Mouse (Mus musculus): Measurements from ENCODE around the gene Nmrk1.

DNA sequence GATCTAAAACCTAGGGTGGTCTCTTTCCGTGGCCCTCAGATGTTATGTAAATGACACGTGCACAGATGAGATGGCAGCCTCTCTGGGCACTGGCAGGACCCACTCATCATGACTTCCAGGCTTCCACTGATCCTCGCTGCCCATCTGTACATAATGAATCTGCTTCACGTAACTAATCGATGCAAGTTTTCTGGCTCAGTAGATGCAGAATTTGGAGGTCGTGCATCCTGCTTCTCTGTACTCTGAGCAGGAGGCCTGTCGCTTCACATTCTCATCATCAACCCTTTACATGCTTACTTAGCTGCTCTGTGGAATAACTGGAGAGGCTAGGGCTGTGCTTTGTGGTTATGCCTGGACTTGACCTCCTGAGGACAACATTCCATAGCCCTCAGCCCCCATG is 35.2 kb downstream of the Nmrk1 start:
- no peak for TF ChIP-seq CTCF (IDR thresholded peaks at IDR 0.05; ENCODE audit: low read depth)
- TF ChIP-seq EP300 (IDR thresholded peaks at IDR 0.05; ENCODE audit: low read depth) = no peak
